Mouse (Mus musculus) liver, adult 2 months (tissue): Measurements from ENCODE around the gene Btbd7.

ENCODE experiments used
- CTCF ChIP-seq: fragments of 200-500 bp; IDR thresholded peaks from 2 replicates; pipeline ENCODE4 v1.5.1; 2011; ENCODE audit warnings: low read depth, low read length, control low read depth
- POLR2A ChIP-seq: fragments of 200-500 bp; IDR thresholded peaks from 2 replicates; pipeline ENCODE4 v1.6.1; 2011; ENCODE audit warnings: low read length, control low read depth; ENCODE audit not compliant: insufficient read depth; ENCODE audit errors: extremely low read depth

DNA sequence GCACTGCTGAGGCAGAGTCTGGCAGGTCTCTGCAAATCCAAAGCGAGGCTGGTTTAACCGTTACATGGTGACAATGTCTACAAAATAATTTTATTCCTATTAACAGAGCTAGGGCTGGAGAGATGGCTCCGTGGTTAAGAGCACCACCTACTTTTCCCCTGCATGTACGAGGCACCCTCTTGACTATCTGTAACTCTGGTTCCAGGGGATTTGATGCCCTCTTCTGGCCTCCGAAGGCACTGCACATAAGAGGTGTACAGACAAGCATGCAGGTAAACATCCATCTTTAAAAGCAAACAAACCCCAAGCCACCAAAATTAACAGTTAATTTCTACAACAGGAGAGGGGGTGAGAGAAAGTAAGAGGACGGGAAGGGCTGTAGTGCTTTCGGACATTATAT is 122.0 kb downstream of the Btbd7 start:
- TF ChIP-seq CTCF (peak; percentile 30; the same call in 1 of the 2 replicates), POLR2A (no peak)
